In the genomic region with DNA sequence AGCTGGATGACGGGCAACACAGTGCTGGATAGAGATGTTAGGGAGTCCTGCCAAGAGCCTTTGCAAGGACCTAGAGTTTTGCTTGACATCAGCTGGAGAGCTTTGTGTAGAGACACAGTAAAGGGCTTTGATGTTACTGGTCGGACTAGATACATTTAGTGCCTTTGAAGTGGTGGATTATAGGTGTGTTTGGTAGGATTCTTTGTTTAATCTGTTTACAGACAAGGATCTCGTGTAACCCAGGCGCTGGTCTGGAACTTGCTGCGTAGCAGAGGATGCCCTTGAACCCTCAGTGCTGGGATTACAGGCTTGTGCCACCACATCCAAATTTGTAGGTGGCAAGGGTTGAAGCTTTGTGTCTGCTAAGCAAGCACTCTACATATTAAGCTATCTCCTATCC, we compare ENCODE assay signal across 12 mouse cellular contexts.
"Had no signal": no experiment of that assay in that cellular context is flagged by ENCODE, and none has a peak within 500 bp of the region (broad histone marks: within the 10 kb centered on the region; RNA-seq: fewer than 3 reads in every experiment).

No protein-coding gene starts in this region.

- DNase-seq: kidney, postnatal 14 days; kidney, postnatal 4 days; left cerebral cortex, postnatal 4 days; liver, postnatal 0 days; lung, embryonic 14.5 days; lung, postnatal 36 days; right cerebral cortex, adult 18-20 months; right cerebral cortex, postnatal 14 days; right cerebral cortex, postnatal 4 days; thymus, adult 2 months; thymus, postnatal 14 days; thymus, postnatal 4 days had no signal
